In genomic region chr19:3343929-3344328, GRCm38 (mm10) we compare ENCODE assay signal across 26 mouse cellular contexts. TPM values are rescaled to one million over a fixed set of nuclear protein-coding genes. Genes with fewer than 3 reads are reported as not detected.
DNase-seq lines count a peak whose midpoint lies in the region; ATAC-seq and TF ChIP-seq lines count a peak whose summit lies in the region.
"Had no signal": no experiment of that assay in that cellular context is flagged by ENCODE, and none has a peak within 500 bp of the region (broad histone marks: within the 10 kb centered on the region; RNA-seq: fewer than 3 reads in every experiment).

No protein-coding gene starts in this region.

- H3K4me2 ChIP-seq in kidney, embryonic 16.5 days (replicated peaks; ENCODE audit: low read depth, low read length) = no peak overlapping the region
- no peak overlapping the region for H3K4me2 ChIP-seq in lung, embryonic 14.5 days
- H3K4me2 ChIP-seq: forebrain, embryonic 13.5 days; heart, embryonic 13.5 days; hindbrain, embryonic 14.5 days had no signal

- TF ChIP-seq CTCF in kidney, adult 2 months (conservative IDR thresholded peaks at IDR 0.05; ENCODE audit: insufficient read depth, insufficient read length, low read depth, low read length) = no peak
- TF ChIP-seq CTCF in lung, embryonic 14.5 days (IDR thresholded peaks at IDR 0.05; ENCODE audit: low read depth) = no peak

- 34% methylated on average over 3 of the region's 3 CpGs for WGBS in kidney, adult 2 months
- WGBS in kidney, embryonic 16.5 days = 58% methylated on average over 3 of the region's 3 CpGs
- 45% methylated on average over 3 of the region's 3 CpGs for WGBS in lung, embryonic 14.5 days

- H3K27me3 ChIP-seq in kidney, adult 2 months (replicated peaks; ENCODE audit: control insufficient read depth, insufficient read depth, low read length) = no peaks in the 10 kb centered on the region
- no peaks in the 10 kb centered on the region for H3K27me3 ChIP-seq in kidney, embryonic 16.5 days (ENCODE audit: insufficient read depth, low read length)
- no peaks in the 10 kb centered on the region for H3K27me3 ChIP-seq in lung, embryonic 14.5 days (ENCODE audit: insufficient read depth, low read length)
- H3K27me3 ChIP-seq: forebrain, embryonic 13.5 days; heart, embryonic 13.5 days; Patski had no signal

- DNase-seq in kidney, adult 2 months = no peak
- DNase-seq in kidney, adult 11 months = no peak
- no peak for DNase-seq in kidney, postnatal 4 days
- DNase-seq in lung, embryonic 14.5 days = peak; percentile 42
- DNase-seq in lung, postnatal 14 days = no peak
- peak; percentile 51 for DNase-seq in NIH3T3 (ENCODE audit: low read depth)
- no peak for DNase-seq in thymus, postnatal 4 days
- DNase-seq: adrenal gland, adult 2 months; adrenal gland, postnatal 14 days; cerebellum, adult 11 months; cerebellum, adult 2 months; cerebellum, adult 9-11 months; gastrocnemius, postnatal 10 days; gastrocnemius, postnatal 36 days; heart, adult 2 months; heart, postnatal 14 days; heart, postnatal 4 days had no signal

- peaks cover 28% of the 10 kb centered on the region for H3K4me1 ChIP-seq in kidney, adult 2 months (ENCODE audit: control insufficient read depth, insufficient read depth, low read length)
- H3K4me1 ChIP-seq in kidney, embryonic 16.5 days (ENCODE audit: insufficient read depth, low read length) = peaks cover 19% of the 10 kb centered on the region
- H3K4me1 ChIP-seq in lung, embryonic 14.5 days (ENCODE audit: insufficient read depth) = no peaks in the 10 kb centered on the region
- H3K4me1 ChIP-seq: heart, embryonic 10.5 days had no signal

- no peak for ATAC-seq in kidney, embryonic 16.5 days (ENCODE audit: low FRiP score, low TSS enrichment)
- ATAC-seq in lung, embryonic 14.5 days (ENCODE audit: insufficient read depth) = no peak
- ATAC-seq: CD4-positive, CD25-positive, alpha-beta regulatory T cell, adult 4 months; forebrain, embryonic 16.5 days; Patski had no signal

- H3K36me3 ChIP-seq in kidney, adult 2 months (ENCODE audit: control insufficient read depth, insufficient read depth, low read length) = no peaks in the 10 kb centered on the region
- H3K36me3 ChIP-seq in kidney, embryonic 16.5 days (ENCODE audit: insufficient read depth, low read length) = peaks cover 3% of the 10 kb centered on the region; the same call in 1 of the 2 replicates
- no peaks in the 10 kb centered on the region for H3K36me3 ChIP-seq in lung, embryonic 14.5 days (ENCODE audit: insufficient read depth)
- H3K36me3 ChIP-seq: forebrain, embryonic 10.5 days; heart, embryonic 10.5 days had no signal

- 0 out of 2 replicates have a peak, but pooled peaks cover 3% of the 10 kb centered on the region for H3K9me3 ChIP-seq in kidney, embryonic 16.5 days (ENCODE audit: low read length)
- no peaks in the 10 kb centered on the region for H3K9me3 ChIP-seq in lung, embryonic 14.5 days (ENCODE audit: low read depth, low read length)
- H3K9me3 ChIP-seq: heart, embryonic 10.5 days had no signal

- H3K27ac ChIP-seq in kidney, adult 2 months (ENCODE audit: insufficient read depth, low read depth, low read length) = peak overlapping the region; percentile 67; the same call in 1 of the 2 replicates
- peak overlapping the region; percentile 78; the same call in 1 of the 2 replicates for H3K27ac ChIP-seq in kidney, embryonic 16.5 days (ENCODE audit: low read length)
- no peak overlapping the region for H3K27ac ChIP-seq in lung, embryonic 14.5 days (ENCODE audit: low read depth)
- H3K27ac ChIP-seq: forebrain, embryonic 10.5 days; heart, adult 2 months; heart, embryonic 10.5 days; heart, embryonic 13.5 days; hindbrain, embryonic 14.5 days had no signal

- no peak for TF ChIP-seq POLR2A in kidney, adult 2 months (IDR thresholded peaks at IDR 0.05; ENCODE audit: low read depth, low read length)

- no peak overlapping the region for H3K9ac ChIP-seq in kidney, embryonic 16.5 days (replicated peaks; ENCODE audit: low read length)
- H3K9ac ChIP-seq in lung, embryonic 14.5 days = no peak overlapping the region
- H3K9ac ChIP-seq: forebrain, embryonic 13.5 days; heart, embryonic 13.5 days; hindbrain, embryonic 14.5 days had no signal

- H3K4me3 ChIP-seq in kidney, adult 2 months (ENCODE audit: insufficient read depth, low read depth, low read length) = no peak overlapping the region
- no peak overlapping the region for H3K4me3 ChIP-seq in kidney, embryonic 16.5 days (ENCODE audit: low read length)
- no peak overlapping the region for H3K4me3 ChIP-seq in lung, embryonic 14.5 days (ENCODE audit: low read depth, low read length)
- H3K4me3 ChIP-seq: forebrain, embryonic 10.5 days; forebrain, embryonic 13.5 days; heart, adult 2 months; heart, embryonic 10.5 days; heart, embryonic 13.5 days had no signal

RNA-seq across cellular contexts. Expression of gene Cpt1a, which starts 21.8 kb away (rescaled TPM):
- polyA plus RNA-seq in kidney, adult 2 months (2012; rRNA removed) = 232 and 272 TPM in 2 replicates
- 44.5 and 46.4 TPM in 2 replicates for polyA plus RNA-seq in kidney, embryonic 16.5 days (2015; fragmentation: Nextera tagmentation; extraction: Ambion mirVana)
- polyA plus RNA-seq in lung, embryonic 14.5 days (2014; fragmentation: Nextera tagmentation; extraction: Ambion mirVana) = 18.9 and 19.7 TPM in 2 replicates

RNA-seq across cellular contexts. Expression of gene Tesmin, which starts 44.7 kb away (rescaled TPM):
- polyA plus RNA-seq in kidney, adult 2 months (2012; rRNA removed) = 0.24 and 0.25 TPM in 2 replicates
- 0.27 and 0.36 TPM in 2 replicates for polyA plus RNA-seq in kidney, embryonic 16.5 days (2015; fragmentation: Nextera tagmentation; extraction: Ambion mirVana)
- 0.22 and 0.39 TPM in 2 replicates for polyA plus RNA-seq in lung, embryonic 14.5 days (2014; fragmentation: Nextera tagmentation; extraction: Ambion mirVana)
- polyA plus RNA-seq: CD4-positive, CD25-positive, alpha-beta regulatory T cell, adult 4 months had no signal

Comparison
In these comparisons a context has a peak if more than half of its experiments do, and no peak if none do; other contexts are left out.
1. DNase-seq: peak in lung, embryonic 14.5 days (single experiment) and NIH3T3 (single experiment); none in kidney, adult 2 months (single experiment), kidney, adult 11 months (single experiment), kidney, postnatal 4 days (0 of 2), lung, postnatal 14 days (single experiment) and thymus, postnatal 4 days (single experiment).